Mouse (Mus musculus) forebrain, embryonic 14.5 days (tissue): ENCODE data around the gene Slc1a7. TPM values are rescaled to one million over a fixed set of nuclear protein-coding genes. Genes with fewer than 3 reads are reported as not detected.

Experiments
- ATAC-seq: fragments of 200-750 bp; cut with Nextera tagmentation; 2 replicates; pipeline ENCODE4 v1.8.0; 2017; ENCODE audit warnings: mild to moderate bottlenecking, moderate library complexity
- DNase-seq: peaks from one replicate; pipeline ENCODE4 v3.0.0-alpha.2; 2015; ENCODE audit warnings: low spot score
- H3K27ac ChIP-seq: fragments of 300-500 bp; sonication (generic); 2 replicates; pipeline ENCODE4 v1.5.1; 2014; ENCODE audit warnings: low read depth, mild to moderate bottlenecking, control low read depth, low read length, moderate library complexity
- H3K27me3 ChIP-seq: fragments of 300-500 bp; sonication (generic); replicated peaks from 2 replicates; pipeline ENCODE4 v1.6.1; 2014; ENCODE audit warnings: low read length, control low read depth, mixed read lengths; ENCODE audit not compliant: control insufficient read depth, insufficient read depth
- H3K36me3 ChIP-seq: fragments of 300-500 bp; sonication (generic); 2 replicates; pipeline ENCODE4 v1.6.1; 2014; ENCODE audit warnings: low read length, control low read depth; ENCODE audit not compliant: control insufficient read depth, insufficient read depth
- H3K4me1 ChIP-seq: fragments of 300-500 bp; sonication (generic); 2 replicates; pipeline ENCODE4 v1.6.1; 2014; ENCODE audit warnings: antibody characterized with exemption, low read length, control low read depth; ENCODE audit not compliant: control insufficient read depth, insufficient read depth
- H3K4me2 ChIP-seq: fragments of 300-500 bp; sonication (generic); 2 replicates; pipeline ENCODE4 v1.6.1; 2014; ENCODE audit warnings: mild to moderate bottlenecking, control low read depth, low read length
- H3K4me3 ChIP-seq: fragments of 300-500 bp; sonication (generic); 2 replicates; pipeline ENCODE4 v1.5.1; 2014; ENCODE audit warnings: low read depth, low read length, control low read depth
- H3K9ac ChIP-seq: fragments of 300-500 bp; sonication (generic); 2 replicates; pipeline ENCODE4 v1.6.1; 2014; ENCODE audit warnings: mild to moderate bottlenecking, low read length, control low read depth, moderate library complexity
- H3K9me3 ChIP-seq: fragments of 300-500 bp; sonication (generic); replicated peaks from 2 replicates; pipeline ENCODE4 v1.6.1; 2016; ENCODE audit warnings: low read length, control low read depth, mixed read lengths; ENCODE audit not compliant: control insufficient read depth
- WGBS: fragments of 180-500 bp; shearing (Covaris S2); extraction: QIAGEN DNeasy Blood & Tissue Kit; methylation state at CpG from one replicate; pipeline ENCODE4 v1.1.7; 2014; 5-methylcytosine and 5-hydroxymethylcytosine counted together
- polyA plus RNA-seq: library from polyadenylated mRNA; unstranded; fragments of >200 nt; fragmentation: Nextera tagmentation; extraction: Ambion mirVana; gene quantifications from 2 replicates; pipeline ENCODE4 v1.2.1, GENCODE M21; 2014

Slc1a7 gene
- polyA plus RNA-seq = not detected in 2 replicates

GRCm38 (mm10) chr4:107967966-107968682 lies at the start of gene Slc1a7:
Gene Slc1a7, plus strand, starts transcription at chr4:107968332.
- no peak for ATAC-seq

GRCm38 (mm10) chr4:107920336-107920735 lies 47.8 kb upstream of the Slc1a7 start:
- DNase-seq (no peak), ATAC-seq (no peak)
- Histone ChIP-seq H3K9ac (no peak overlapping the region), H3K36me3 (no peaks in the 10 kb centered on the region), H3K4me3 (no peak overlapping the region), H3K9me3 (no peaks in the 10 kb centered on the region), H3K4me2 (no peak overlapping the region), H3K27ac (no peak overlapping the region), H3K4me1 (peaks cover 6% of the 10 kb centered on the region; the same call in 1 of the 2 replicates), H3K27me3 (no peaks in the 10 kb centered on the region)
- WGBS = 97% methylated on average over 2 of the region's 2 CpGs

More at GRCm38 (mm10) chr4:107967966-107968682, at the start of gene Slc1a7:
- Histone ChIP-seq H3K4me3 (no peak within 1 kb of the TSS), H3K36me3 (no peaks in the 10 kb centered on the region), H3K27me3 (no peaks in the 10 kb centered on the region), H3K4me2 (no peak within 1 kb of the TSS), H3K4me1 (no peaks in the 10 kb centered on the region), H3K9ac (no peak within 1 kb of the TSS), H3K27ac (no peak within 1 kb of the TSS), H3K9me3 (no peaks in the 10 kb centered on the region)
- WGBS = 72% methylated on average over 16 of the region's 16 CpGs
- DNase-seq = no peak

GRCm38 (mm10) chr4:107921152-107921695 lies 46.9 kb upstream of the Slc1a7 start:
- Histone ChIP-seq H3K4me1 (peaks cover 6% of the 10 kb centered on the region; the same call in 1 of the 2 replicates), H3K4me2 (no peak overlapping the region), H3K4me3 (no peak overlapping the region), H3K9ac (no peak overlapping the region), H3K36me3 (no peaks in the 10 kb centered on the region), H3K27me3 (no peaks in the 10 kb centered on the region), H3K9me3 (no peaks in the 10 kb centered on the region), H3K27ac (no peak overlapping the region)
- DNase-seq = no peak
- WGBS = 84% methylated on average over 8 of the region's 8 CpGs
- no peak for ATAC-seq

- 73% methylated on average over 4 of the region's 4 CpGs for WGBS
- Histone ChIP-seq H3K4me3 (no peak overlapping the region), H3K27me3 (no peaks in the 10 kb centered on the region), H3K36me3 (no peaks in the 10 kb centered on the region), H3K27ac (no peak overlapping the region), H3K4me2 (0 out of 2 replicates have a peak overlapping the region, but pooled peaks have one; percentile 81), H3K9ac (no peak overlapping the region), H3K4me1 (peaks cover 6% of the 10 kb centered on the region; the same call in 1 of the 2 replicates), H3K9me3 (no peaks in the 10 kb centered on the region)
- no peak for ATAC-seq
- no peak for DNase-seq
Measured at GRCm38 (mm10) chr4:107921952-107922351, 46.2 kb upstream of the Slc1a7 start.

- H3K4me2 ChIP-seq = peak within 1 kb of the TSS; percentile 81
- no peaks in the 10 kb centered on the region for H3K9me3 ChIP-seq
- H3K36me3 ChIP-seq = no peaks in the 10 kb centered on the region
- H3K9ac ChIP-seq = peak within 1 kb of the TSS; percentile 78
- peak; percentile 93 for DNase-seq
- H3K4me1 ChIP-seq = peaks cover 6% of the 10 kb centered on the region; the same call in 1 of the 2 replicates
- WGBS = 2% methylated on average over 38 of the region's 38 CpGs
- 0 out of 2 replicates have a peak within 1 kb of the TSS, but pooled peaks have one; percentile 9 for H3K27ac ChIP-seq
- peak; percentile 95 for ATAC-seq
- no peaks in the 10 kb centered on the region for H3K27me3 ChIP-seq
- H3K4me3 ChIP-seq = peak within 1 kb of the TSS; percentile 66
Measured at GRCm38 (mm10) chr4:107923145-107923802, 44.9 kb upstream of the Slc1a7 start, which contains the start of gene Cpt2. Gene Cpt2, minus strand, starts transcription at chr4:107923610.

GRCm38 (mm10) chr4:107923803-107924194 lies 44.3 kb upstream of the Slc1a7 start:
- Histone ChIP-seq H3K9me3 (no peaks in the 10 kb centered on the region), H3K4me3 (peak overlapping the region; percentile 66), H3K27me3 (no peaks in the 10 kb centered on the region), H3K36me3 (no peaks in the 10 kb centered on the region), H3K4me2 (peak overlapping the region; percentile 81), H3K4me1 (peaks cover 6% of the 10 kb centered on the region; the same call in 1 of the 2 replicates), H3K9ac (peak overlapping the region; percentile 78; the same call in 1 of the 2 replicates), H3K27ac (no peak overlapping the region)
- 52% methylated on average over 7 of the region's 7 CpGs for WGBS
- ATAC-seq = no peak
- DNase-seq = no peak

GRCm38 (mm10) chr4:107928269-107928668 lies 39.9 kb upstream of the Slc1a7 start:
- Histone ChIP-seq H3K4me1 (no peaks in the 10 kb centered on the region), H3K4me3 (no peak overlapping the region), H3K36me3 (no peaks in the 10 kb centered on the region), H3K27me3 (no peaks in the 10 kb centered on the region), H3K27ac (no peak overlapping the region), H3K9me3 (no peaks in the 10 kb centered on the region), H3K9ac (no peak overlapping the region), H3K4me2 (no peak overlapping the region)
- DNase-seq (no peak), ATAC-seq (no peak)
- WGBS = 63% methylated on average over 2 of the region's 2 CpGs

GRCm38 (mm10) chr4:107928726-107929125 lies 39.4 kb upstream of the Slc1a7 start:
- ATAC-seq (no peak), DNase-seq (no peak)
- no peak overlapping the region for H3K27ac ChIP-seq
- no peak overlapping the region for H3K4me2 ChIP-seq
- H3K9me3 ChIP-seq = no peaks in the 10 kb centered on the region
- H3K27me3 ChIP-seq = no peaks in the 10 kb centered on the region
- H3K9ac ChIP-seq = no peak overlapping the region
- no peak overlapping the region for H3K4me3 ChIP-seq
- H3K4me1 ChIP-seq = no peaks in the 10 kb centered on the region
- no peaks in the 10 kb centered on the region for H3K36me3 ChIP-seq
- WGBS = 77% methylated on average over 2 of the region's 2 CpGs
